Mouse (Mus musculus) NIH3T3 (cell line): ENCODE results near the gene Rcc2.
A peak's percentile ranks its signal among the peaks of the same experiment; 100 is the strongest.

Experiments used
- DNase-seq: peaks from one replicate; pipeline ENCODE4 v3.0.0-alpha.2; 2012; ENCODE audit warnings: low read depth

The Rcc2 gene

GRCm38 (mm10) chr4:140700269-140701018, at the start of gene Rcc2:
Rcc2 (plus strand) TSS chr4:140700541.
- DNase-seq = peak; percentile 30

- no peak for DNase-seq
Observed at GRCm38 (mm10) chr4:140653835-140654583, 46.3 kb upstream of the Rcc2 start.

GRCm38 (mm10) chr4:140654798-140655197, 45.5 kb upstream of the Rcc2 start:
- no peak for DNase-seq

- DNase-seq = peak; percentile 77
Observed at GRCm38 (mm10) chr4:140656529-140656928, 43.8 kb upstream of the Rcc2 start.

- DNase-seq = peak; percentile 69
Observed at GRCm38 (mm10) chr4:140657681-140658575, 42.4 kb upstream of the Rcc2 start.

GRCm38 (mm10) chr4:140661406-140662022, 38.8 kb upstream of the Rcc2 start:
- DNase-seq = no peak

GRCm38 (mm10) chr4:140662453-140662852, 37.9 kb upstream of the Rcc2 start:
- no peak for DNase-seq

GRCm38 (mm10) chr4:140662882-140663585, 37.3 kb upstream of the Rcc2 start:
- DNase-seq = no peak

GRCm38 (mm10) chr4:140665053-140665452, 35.3 kb upstream of the Rcc2 start:
- DNase-seq = no peak

- DNase-seq = peak; percentile 84
Observed at GRCm38 (mm10) chr4:140665760-140666159, 34.6 kb upstream of the Rcc2 start, which contains the start of gene Arhgef10l. Arhgef10l (minus strand) TSS chr4:140666012.

- DNase-seq = no peak
Observed at GRCm38 (mm10) chr4:140667802-140668201, 32.5 kb upstream of the Rcc2 start.

- no peak for DNase-seq
Observed at GRCm38 (mm10) chr4:140673527-140674264, 26.6 kb upstream of the Rcc2 start.

- peak; percentile 91 for DNase-seq
Observed at GRCm38 (mm10) chr4:140674345-140674926, 25.9 kb upstream of the Rcc2 start.

GRCm38 (mm10) chr4:140679038-140679437, 21.3 kb upstream of the Rcc2 start:
- peak; percentile 75 for DNase-seq

GRCm38 (mm10) chr4:140679723-140680380, 20.5 kb upstream of the Rcc2 start:
- DNase-seq = peak; percentile 90

GRCm38 (mm10) chr4:140680731-140681397, 19.5 kb upstream of the Rcc2 start:
- no peak for DNase-seq

- DNase-seq = no peak
Observed at GRCm38 (mm10) chr4:140683608-140684007, 16.7 kb upstream of the Rcc2 start.

GRCm38 (mm10) chr4:140684141-140684871, 16.0 kb upstream of the Rcc2 start:
- peak; percentile 61 for DNase-seq
